Mouse (Mus musculus) E14TG2a.4 (cell line): ENCODE results near the gene Gm11172.

ENCODE experiments used
- CTCF ChIP-seq: conservative IDR thresholded peaks from 2 replicates; pipeline ENCODE4 v1.5.1; 2014; ENCODE audit warnings: low read length
- NANOG ChIP-seq: IDR thresholded peaks from 2 replicates; pipeline ENCODE4 v1.6.1; 2014; ENCODE audit warnings: borderline replicate concordance, low read length, mixed read lengths
- POU5F1 ChIP-seq: IDR thresholded peaks from 2 replicates; pipeline ENCODE4 v1.6.1; 2014; ENCODE audit warnings: low read length, borderline replicate concordance

DNA sequence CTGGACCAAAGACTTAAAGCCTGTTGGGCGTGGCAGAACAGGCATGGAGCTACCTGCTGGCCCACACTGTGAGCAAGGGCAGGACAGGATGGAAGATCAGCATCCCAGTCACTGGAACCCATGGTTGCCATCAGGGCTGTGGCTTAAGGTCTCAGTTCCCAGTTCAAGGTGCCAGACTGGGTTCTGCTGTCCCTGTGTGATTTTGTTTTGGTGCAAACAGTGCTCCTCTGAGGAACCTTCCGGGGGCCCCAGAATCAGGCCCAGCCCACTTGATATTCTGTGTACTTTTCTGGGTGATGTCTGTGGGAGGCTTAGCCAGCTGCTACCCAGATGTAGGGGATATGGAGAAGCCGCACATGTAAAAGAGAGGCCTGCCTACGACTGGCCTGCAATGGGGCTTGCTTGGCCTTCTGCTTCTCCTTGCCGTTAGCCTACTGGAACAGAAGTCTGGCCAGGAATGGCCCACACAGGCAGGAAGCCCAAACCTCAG is 32.0 kb upstream of the Gm11172 start:
- TF ChIP-seq CTCF, result no peak
- no peak for TF ChIP-seq POU5F1
- TF ChIP-seq NANOG, result no peak
